Mouse (Mus musculus) limb, embryonic 14.5 days (tissue): ENCODE data around the gene Arid4b. TPM values are rescaled to one million over a fixed set of nuclear protein-coding genes. Genes with fewer than 3 reads are reported as not detected.

Experiments
- ATAC-seq: fragments of 200-750 bp; cut with Nextera tagmentation; 2 replicates; pipeline ENCODE4 v1.8.0; 2017; ENCODE audit warnings: low read depth, moderate number of reproducible peaks, moderate TSS enrichment; ENCODE audit not compliant: low FRiP score
- DNase-seq: peaks from one replicate; pipeline ENCODE4 v3.0.0-alpha.2; 2015; ENCODE audit warnings: low spot score
- H3K27ac ChIP-seq: fragments of 300-500 bp; sonication (generic); replicated peaks from 2 replicates; pipeline ENCODE4 v1.5.1; 2014; ENCODE audit warnings: low read depth, mild to moderate bottlenecking, low read length, moderate library complexity, mixed read lengths
- H3K27me3 ChIP-seq: fragments of 300-500 bp; sonication (generic); 2 replicates; pipeline ENCODE4 v1.6.1; 2014; ENCODE audit warnings: low read length, mixed read lengths; ENCODE audit not compliant: control insufficient read depth, insufficient read depth
- H3K36me3 ChIP-seq: fragments of 300-500 bp; sonication (generic); 2 replicates; pipeline ENCODE4 v1.6.1; 2014; ENCODE audit warnings: mild to moderate bottlenecking, low read length, moderate library complexity, mixed read lengths; ENCODE audit not compliant: control insufficient read depth, insufficient read depth
- H3K4me1 ChIP-seq: fragments of 300-500 bp; sonication (generic); 2 replicates; pipeline ENCODE4 v1.6.1; 2014; ENCODE audit warnings: antibody characterized with exemption, low read length, mixed read lengths; ENCODE audit not compliant: control insufficient read depth, insufficient read depth
- H3K4me2 ChIP-seq: fragments of 300-500 bp; sonication (generic); replicated peaks from 2 replicates; pipeline ENCODE4 v1.6.1; 2014; ENCODE audit warnings: low read depth, mild to moderate bottlenecking, low read length, moderate library complexity; ENCODE audit not compliant: severe bottlenecking
- H3K4me3 ChIP-seq: fragments of 300-500 bp; sonication (generic); replicated peaks from 2 replicates; pipeline ENCODE4 v1.5.1; 2014; ENCODE audit warnings: low read length
- H3K9ac ChIP-seq: fragments of 300-500 bp; sonication (generic); 2 replicates; pipeline ENCODE4 v1.6.1; 2014; ENCODE audit warnings: mild to moderate bottlenecking, low read depth, low read length, moderate library complexity; ENCODE audit not compliant: severe bottlenecking
- H3K9me3 ChIP-seq: fragments of 300-500 bp; sonication (generic); 2 replicates; pipeline ENCODE4 v1.6.1; 2016; ENCODE audit warnings: low read length; ENCODE audit not compliant: control insufficient read depth
- POLR2A ChIP-seq: fragments of 200-500 bp; IDR thresholded peaks from 2 replicates; pipeline ENCODE4 v1.8.0; 2012; ENCODE audit warnings: inconsistent platforms, mild to moderate bottlenecking, moderate library complexity, borderline replicate concordance; ENCODE audit not compliant: insufficient read depth, insufficient read length; ENCODE audit errors: extremely low read depth
- WGBS: fragments of 180-500 bp; shearing (Covaris S2); extraction: QIAGEN DNeasy Blood & Tissue Kit; methylation state at CpG from one replicate; pipeline ENCODE4 v1.1.7; 2014; 5-methylcytosine and 5-hydroxymethylcytosine counted together
- polyA plus RNA-seq, 2 experiments: library from polyadenylated mRNA; depleted of rRNA in 1 of 2; stranded (reverse) in 1 of 2; unstranded in 1 of 2; fragments of >200 nt; fragmentation: Nextera tagmentation in 1 of 2; extraction: Ambion mirVana in 1 of 2; gene quantifications; 2 replicates each; pipeline versions ENCODE4 v1.2.1 to v1.2.3; 2012 to 2014

Arid4b gene
- polyA plus RNA-seq, 2 experiments = 25.9 to 68.8 TPM

GRCm38 (mm10) chr13:14040186-14040585 lies 22.8 kb upstream of the Arid4b start:
- Histone ChIP-seq H3K36me3 (no peaks in the 10 kb centered on the region; the same call in 1 of the 2 replicates), H3K4me3 (peak overlapping the region; percentile 65), H3K9me3 (no peaks in the 10 kb centered on the region), H3K9ac (peak overlapping the region; percentile 81), H3K4me2 (peak overlapping the region; percentile 92), H3K27me3 (no peaks in the 10 kb centered on the region), H3K4me1 (peaks cover 11% of the 10 kb centered on the region), H3K27ac (peak overlapping the region; percentile 97)
- TF ChIP-seq POLR2A = no peak
- DNase-seq (peak; percentile 52), ATAC-seq (no peak)
- WGBS = 26% methylated on average over 5 of the region's 5 CpGs

GRCm38 (mm10) chr13:14043851-14044250 lies 19.2 kb upstream of the Arid4b start:
- Histone ChIP-seq H3K27me3 (no peaks in the 10 kb centered on the region), H3K4me1 (peaks cover 6% of the 10 kb centered on the region; the same call in 1 of the 2 replicates), H3K27ac (no peak overlapping the region), H3K4me3 (no peak overlapping the region), H3K9ac (no peak overlapping the region), H3K36me3 (peaks cover 9% of the 10 kb centered on the region), H3K9me3 (no peaks in the 10 kb centered on the region), H3K4me2 (no peak overlapping the region)
- ATAC-seq (no peak), DNase-seq (no peak)
- TF ChIP-seq POLR2A = no peak

GRCm38 (mm10) chr13:14044521-14044920 lies 18.5 kb upstream of the Arid4b start:
- Histone ChIP-seq H3K4me2 (no peak overlapping the region), H3K27me3 (no peaks in the 10 kb centered on the region), H3K4me3 (no peak overlapping the region), H3K27ac (no peak overlapping the region), H3K36me3 (peaks cover 16% of the 10 kb centered on the region), H3K9me3 (no peaks in the 10 kb centered on the region), H3K9ac (no peak overlapping the region), H3K4me1 (peaks cover 6% of the 10 kb centered on the region; the same call in 1 of the 2 replicates)
- DNase-seq = no peak
- no peak for ATAC-seq
- WGBS = 68% methylated on average over 2 of the region's 2 CpGs
- TF ChIP-seq POLR2A = no peak

GRCm38 (mm10) chr13:14049878-14050277 lies 13.2 kb upstream of the Arid4b start:
- no peak for ATAC-seq
- no peak overlapping the region for H3K27ac ChIP-seq
- 74% methylated on average over 1 of the region's 1 CpGs for WGBS
- H3K36me3 ChIP-seq = peaks cover 54% of the 10 kb centered on the region
- no peaks in the 10 kb centered on the region for H3K27me3 ChIP-seq
- H3K4me3 ChIP-seq = no peak overlapping the region
- no peak overlapping the region for H3K9ac ChIP-seq
- no peak overlapping the region for H3K4me2 ChIP-seq
- H3K4me1 ChIP-seq = no peaks in the 10 kb centered on the region
- no peak for TF ChIP-seq POLR2A
- no peak for DNase-seq
- H3K9me3 ChIP-seq = no peaks in the 10 kb centered on the region

- Histone ChIP-seq H3K9ac (no peak overlapping the region), H3K27ac (no peak overlapping the region), H3K9me3 (no peaks in the 10 kb centered on the region), H3K4me1 (no peaks in the 10 kb centered on the region), H3K4me3 (no peak overlapping the region), H3K4me2 (no peak overlapping the region), H3K36me3 (peaks cover 46% of the 10 kb centered on the region), H3K27me3 (no peaks in the 10 kb centered on the region)
- no peak for DNase-seq
- no peak for TF ChIP-seq POLR2A
- 95% methylated on average over 3 of the region's 3 CpGs for WGBS
- ATAC-seq = no peak
Measured at GRCm38 (mm10) chr13:14056801-14057200, 6.2 kb upstream of the Arid4b start.

- no peak for ATAC-seq
- no peak for TF ChIP-seq POLR2A
Measured at GRCm38 (mm10) chr13:14059582-14059981, 3.5 kb upstream of the Arid4b start.

More at GRCm38 (mm10) chr13:14059582-14059981, 3.5 kb upstream of the Arid4b start:
- Histone ChIP-seq H3K36me3 (peaks cover 28% of the 10 kb centered on the region), H3K4me2 (no peak overlapping the region), H3K27me3 (no peaks in the 10 kb centered on the region), H3K4me1 (peaks cover 6% of the 10 kb centered on the region), H3K9ac (no peak overlapping the region), H3K27ac (no peak overlapping the region), H3K9me3 (no peaks in the 10 kb centered on the region), H3K4me3 (no peak overlapping the region)
- no peak for DNase-seq
